Mouse (Mus musculus): Measurements from ENCODE around the gene Lhcgr.
"Not testable (repeated sequence)": the region's sequence is repeated elsewhere in the genome, so short reads cannot be mapped to it uniquely, and the experiment has no call there.

Gene Lhcgr

GRCm38 (mm10) chr17:88791440-88792152, at the start of gene Lhcgr:
Gene Lhcgr, minus strand, starts transcription at chr17:88791990.
- in situ Hi-C loops (cut with MboI; ENCODE audit: low sequenced_read_pairs) = no loop called here

- in situ Hi-C loops (cut with MboI; ENCODE audit: low sequenced_read_pairs) = no loop called here
These were observed 25.8 kb upstream of the Lhcgr start for GRCm38 (mm10) chr17:88817601-88818000.

GRCm38 (mm10) chr17:88812943-88813342, 21.2 kb upstream of the Lhcgr start:
- in situ Hi-C loops (cut with MboI; ENCODE audit: low sequenced_read_pairs) = not testable (repeated sequence)

GRCm38 (mm10) chr17:88810807-88811206, 19.0 kb upstream of the Lhcgr start:
- in situ Hi-C loops (cut with MboI; ENCODE audit: low sequenced_read_pairs) = no loop called here

GRCm38 (mm10) chr17:88806421-88806820, 14.6 kb upstream of the Lhcgr start:
- in situ Hi-C loops (cut with MboI; ENCODE audit: low sequenced_read_pairs) = no loop called here

- in situ Hi-C loops (cut with MboI; ENCODE audit: low sequenced_read_pairs) = no loop called here
These were observed 11.7 kb upstream of the Lhcgr start for GRCm38 (mm10) chr17:88803441-88803840.

GRCm38 (mm10) chr17:88790680-88791079, 1.1 kb downstream of the Lhcgr start:
- in situ Hi-C loops (cut with MboI; ENCODE audit: low sequenced_read_pairs) = no loop called here

- in situ Hi-C loops (cut with MboI; ENCODE audit: low sequenced_read_pairs) = no loop called here
These were observed 3.4 kb downstream of the Lhcgr start for GRCm38 (mm10) chr17:88788392-88788791.

GRCm38 (mm10) chr17:88786881-88787280, 4.9 kb downstream of the Lhcgr start:
- in situ Hi-C loops (cut with MboI; ENCODE audit: low sequenced_read_pairs) = no loop called here

- in situ Hi-C loops (cut with MboI; ENCODE audit: low sequenced_read_pairs) = no loop called here
These were observed 5.4 kb downstream of the Lhcgr start for GRCm38 (mm10) chr17:88786385-88786784.

GRCm38 (mm10) chr17:88779148-88779547, 12.6 kb downstream of the Lhcgr start:
- in situ Hi-C loops (cut with MboI; ENCODE audit: low sequenced_read_pairs) = no loop called here

GRCm38 (mm10) chr17:88774103-88774526, 17.7 kb downstream of the Lhcgr start:
- in situ Hi-C loops (cut with MboI; ENCODE audit: low sequenced_read_pairs) = no loop called here

- in situ Hi-C loops (cut with MboI; ENCODE audit: low sequenced_read_pairs) = no loop called here
These were observed 21.7 kb downstream of the Lhcgr start for GRCm38 (mm10) chr17:88770081-88770480.

GRCm38 (mm10) chr17:88769283-88769859, 22.4 kb downstream of the Lhcgr start:
- in situ Hi-C loops (cut with MboI; ENCODE audit: low sequenced_read_pairs) = no loop called here

GRCm38 (mm10) chr17:88766857-88767256, 24.9 kb downstream of the Lhcgr start:
- in situ Hi-C loops (cut with MboI; ENCODE audit: low sequenced_read_pairs) = no loop called here

- in situ Hi-C loops (cut with MboI; ENCODE audit: low sequenced_read_pairs) = no loop called here
These were observed 27.7 kb downstream of the Lhcgr start for GRCm38 (mm10) chr17:88764136-88764485.

GRCm38 (mm10) chr17:88763396-88764135, 28.2 kb downstream of the Lhcgr start:
- in situ Hi-C loops (cut with MboI; ENCODE audit: low sequenced_read_pairs) = no loop called here

GRCm38 (mm10) chr17:88758003-88758437, 33.8 kb downstream of the Lhcgr start:
- in situ Hi-C loops (cut with MboI; ENCODE audit: low sequenced_read_pairs) = loop anchor here (10.0 kb wide), 1 partner anchor 103 kb away; no protein-coding TSS in a partner anchor

GRCm38 (mm10) chr17:88755776-88756175, 36.0 kb downstream of the Lhcgr start:
- in situ Hi-C loops (cut with MboI; ENCODE audit: low sequenced_read_pairs) = loop anchor here (10.0 kb wide), 1 partner anchor 101 kb away; no protein-coding TSS in a partner anchor

GRCm38 (mm10) chr17:88753472-88753857, 38.3 kb downstream of the Lhcgr start:
- in situ Hi-C loops (cut with MboI; ENCODE audit: low sequenced_read_pairs) = loop anchor here (10.0 kb wide), 1 partner anchor 99 kb away; no protein-coding TSS in a partner anchor

- in situ Hi-C loops (cut with MboI; ENCODE audit: low sequenced_read_pairs) = loop anchor here (10.0 kb wide), 1 partner anchor 98 kb away; no protein-coding TSS in a partner anchor
These were observed 38.8 kb downstream of the Lhcgr start for GRCm38 (mm10) chr17:88752827-88753471.

All from CH12F3 (cell line).